Mouse (Mus musculus): ENCODE results near the gene Peak1.

DNA sequence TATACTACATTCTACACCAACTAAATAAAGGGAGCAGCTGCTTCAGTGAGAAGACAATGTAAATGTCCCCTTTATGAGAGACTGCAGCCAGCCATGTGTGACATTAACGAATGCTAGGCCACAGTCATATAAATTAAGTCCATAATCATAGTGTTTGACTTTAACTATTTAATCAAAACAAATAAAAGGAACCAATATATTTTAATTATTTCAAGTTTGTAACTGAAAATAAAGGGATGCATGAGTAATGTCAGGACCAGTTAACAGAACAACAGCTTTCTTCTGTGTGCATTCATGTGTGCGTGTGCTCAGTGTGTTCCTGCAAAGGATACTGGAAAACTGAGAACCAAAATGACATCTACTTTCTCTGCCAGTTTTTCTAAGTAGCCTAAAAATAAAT lies 113.3 kb downstream of the Peak1 start:
- TF ChIP-seq CTCF (IDR thresholded peaks at IDR 0.05; ENCODE audit: extremely low read depth, insufficient read depth, low read length) (no peak), POLR2A (IDR thresholded peaks at IDR 0.05; ENCODE audit: extremely low read depth, insufficient read depth, low read length) (no peak)
